Mouse (Mus musculus) bone marrow, adult 2 months (tissue): ENCODE results near the gene Ostn. TPM values are rescaled to one million over a fixed set of nuclear protein-coding genes. Genes with fewer than 3 reads are reported as not detected.

Experiments used
- H3K27ac ChIP-seq: fragments of 200-500 bp; 2 replicates; pipeline ENCODE4 v1.5.1; 2012; ENCODE audit warnings: low read depth, mild to moderate bottlenecking, control low read depth, inconsistent platforms, low read length; ENCODE audit not compliant: control insufficient read depth, poor library complexity, insufficient read depth
- H3K4me1 ChIP-seq: fragments of 200-500 bp; 2 replicates; pipeline ENCODE4 v1.6.1; 2011; ENCODE audit warnings: low read length; ENCODE audit not compliant: control insufficient read depth, insufficient read depth
- H3K4me3 ChIP-seq: fragments of 200-500 bp; replicated peaks from 2 replicates; pipeline ENCODE3; 2011; ENCODE audit warnings: mild to moderate bottlenecking, low read depth, low read length, control low read depth; ENCODE audit not compliant: control insufficient read depth
- CTCF ChIP-seq: fragments of 200-500 bp; IDR thresholded peaks from 2 replicates; pipeline ENCODE4 v1.5.1; 2011; ENCODE audit warnings: low read length, control low read depth; ENCODE audit not compliant: control insufficient read depth, insufficient read depth
- POLR2A ChIP-seq: fragments of 200-500 bp; IDR thresholded peaks from 2 replicates; pipeline ENCODE4 v1.6.1; 2011; ENCODE audit warnings: low read depth, mild to moderate bottlenecking, control low read depth, low read length, borderline replicate concordance; ENCODE audit not compliant: control insufficient read depth
- WGBS: fragments of 180-500 bp; shearing (Covaris S2); methylation state at CpG from one replicate; pipeline ENCODE4 v1.1.7; 2018; 5-methylcytosine and 5-hydroxymethylcytosine counted together
- polyA plus RNA-seq: library from polyadenylated mRNA; stranded (reverse); fragments of >200 nt; gene quantifications from 2 replicates; pipeline ENCODE4 v1.2.4, GENCODE M21; 2011; ENCODE audit warnings: low replicate concordance; ENCODE audit not compliant: missing spikeins, insufficient read depth, insufficient read length

Gene Ostn
- polyA plus RNA-seq, 1 experiment: not detected

DNA sequence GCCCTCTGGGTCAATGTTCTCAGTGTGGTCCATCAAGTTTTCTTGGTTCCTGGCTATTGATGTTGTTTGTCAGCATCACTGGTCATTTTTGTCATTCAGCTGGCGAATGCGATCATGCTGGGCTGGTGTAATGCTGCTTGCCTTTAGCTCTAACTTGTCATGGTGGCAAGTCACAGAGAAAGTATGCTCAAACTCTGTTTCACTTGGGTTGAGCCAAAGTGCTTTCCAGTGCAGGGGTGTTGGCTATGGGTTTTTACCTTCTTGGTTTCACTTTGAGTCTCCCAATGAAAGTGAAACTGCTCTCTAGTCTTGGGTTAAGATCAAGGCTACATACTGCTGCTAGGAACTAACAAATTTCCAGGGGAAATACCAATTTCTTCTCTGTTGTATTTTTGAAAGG is 41.9 kb downstream of the Ostn start:
- 82% methylated on average over 2 of the region's 2 CpGs for WGBS
- TF ChIP-seq POLR2A: no peak
- no peak for TF ChIP-seq CTCF
- H3K27ac ChIP-seq: no peak overlapping the region

DNA sequence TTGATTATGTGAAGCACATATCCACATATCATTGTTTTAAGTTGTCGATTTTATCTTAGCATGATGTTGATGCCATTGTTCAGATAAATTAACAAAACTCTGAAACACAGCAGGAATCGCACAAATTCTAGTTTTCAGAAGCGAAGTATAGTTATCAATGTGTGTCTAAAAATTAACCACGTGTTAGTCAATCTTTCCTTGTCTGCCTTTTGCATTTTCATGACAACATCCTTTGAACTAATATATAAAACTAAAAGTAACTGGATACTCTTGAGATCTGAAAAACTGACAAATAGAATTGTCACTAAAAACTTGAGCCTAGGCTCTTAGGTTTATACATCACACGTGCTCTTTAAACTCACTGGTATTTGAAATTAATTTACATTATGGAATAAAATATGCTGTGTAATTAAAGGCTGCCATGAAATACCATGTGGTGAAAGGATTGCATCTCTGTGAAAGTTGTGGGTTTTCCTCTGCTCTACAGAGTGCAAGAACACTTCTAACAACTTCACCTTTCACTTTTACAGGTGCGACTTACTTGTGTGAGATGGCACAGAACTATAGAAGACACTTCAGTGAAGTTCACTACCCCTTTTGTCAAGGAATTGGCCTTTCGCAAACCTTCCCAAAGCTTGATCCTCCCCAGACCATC is 42.7 kb downstream of the Ostn start:
- H3K4me1 ChIP-seq: no peaks in the 10 kb centered on the region; the same call in 1 of the 2 replicates
- no peak overlapping the region for H3K27ac ChIP-seq
- 77% methylated on average over 7 of the region's 7 CpGs for WGBS
- no peak for TF ChIP-seq POLR2A
- TF ChIP-seq CTCF: no peak
- no peak overlapping the region for H3K4me3 ChIP-seq

More for the DNA sequence above, 41.9 kb downstream of the Ostn start:
- Histone ChIP-seq H3K4me3 (no peak overlapping the region), H3K4me1 (no peaks in the 10 kb centered on the region; the same call in 1 of the 2 replicates)

GRCm38 (mm10) chr16:27354464-27354863 is 47.2 kb downstream of the Ostn start:
- 54% methylated on average over 2 of the region's 2 CpGs for WGBS
- H3K27ac ChIP-seq: no peak overlapping the region
- no peak for TF ChIP-seq CTCF
- H3K4me3 ChIP-seq: no peak overlapping the region
- H3K4me1 ChIP-seq: no peaks in the 10 kb centered on the region; the same call in 1 of the 2 replicates

- Histone ChIP-seq H3K4me3 (no peak overlapping the region), H3K4me1 (no peaks in the 10 kb centered on the region), H3K27ac (no peak overlapping the region)
- TF ChIP-seq POLR2A: no peak
- no peak for TF ChIP-seq CTCF
- WGBS: 96% methylated on average over 1 of the region's 1 CpGs
Observed at GRCm38 (mm10) chr16:27360059-27360458, 52.8 kb downstream of the Ostn start.

DNA sequence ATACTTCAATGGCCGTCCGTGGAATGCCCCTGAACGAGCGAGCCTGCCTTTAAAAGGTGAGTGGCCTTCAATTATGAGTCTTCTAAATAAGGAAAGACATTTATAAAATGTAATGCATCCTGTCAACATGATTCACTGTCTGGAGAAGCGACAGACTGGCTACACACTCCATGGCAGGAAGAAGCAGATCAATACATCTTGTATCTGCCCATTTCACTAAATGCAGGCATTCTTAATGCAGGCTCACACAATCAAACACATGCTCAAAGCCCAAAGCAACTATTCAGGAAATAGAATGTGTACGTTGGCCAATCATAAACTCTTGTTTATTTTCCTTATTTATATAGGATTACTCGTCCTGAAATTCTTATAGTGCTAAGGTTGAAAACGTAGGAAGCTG is 62.9 kb downstream of the Ostn start, which contains the start of gene Uts2b:
Uts2b (minus strand) TSS at position 49 of the 400 bp plus-strand sequence.
- H3K27ac ChIP-seq: no peak within 1 kb of the TSS
- 82% methylated on average over 8 of the region's 8 CpGs for WGBS
- TF ChIP-seq POLR2A (no peak), CTCF (no peak)
- H3K4me1 ChIP-seq: no peaks in the 10 kb centered on the region
- H3K4me3 ChIP-seq: no peak within 1 kb of the TSS

DNA sequence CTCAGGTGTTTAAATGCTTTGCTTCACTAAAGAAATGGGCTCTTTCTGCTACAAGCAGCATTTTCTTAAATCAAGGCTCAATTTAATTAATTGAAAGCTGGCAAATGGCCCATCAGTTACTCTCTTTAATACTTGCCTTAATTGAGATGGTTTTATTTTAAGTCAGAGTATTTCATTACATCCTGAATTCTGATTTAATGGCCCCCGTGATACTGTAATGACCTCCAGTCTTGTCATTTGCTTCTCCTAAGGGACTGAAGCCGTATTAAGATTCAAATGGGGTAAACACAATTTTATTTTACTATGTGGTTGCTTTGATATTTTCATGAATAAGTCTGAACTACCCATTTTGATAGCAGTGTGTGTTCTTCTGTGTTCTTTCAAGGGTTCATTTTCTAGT is 63.4 kb downstream of the Ostn start:
- no peak for TF ChIP-seq POLR2A
- TF ChIP-seq CTCF: no peak

DNA sequence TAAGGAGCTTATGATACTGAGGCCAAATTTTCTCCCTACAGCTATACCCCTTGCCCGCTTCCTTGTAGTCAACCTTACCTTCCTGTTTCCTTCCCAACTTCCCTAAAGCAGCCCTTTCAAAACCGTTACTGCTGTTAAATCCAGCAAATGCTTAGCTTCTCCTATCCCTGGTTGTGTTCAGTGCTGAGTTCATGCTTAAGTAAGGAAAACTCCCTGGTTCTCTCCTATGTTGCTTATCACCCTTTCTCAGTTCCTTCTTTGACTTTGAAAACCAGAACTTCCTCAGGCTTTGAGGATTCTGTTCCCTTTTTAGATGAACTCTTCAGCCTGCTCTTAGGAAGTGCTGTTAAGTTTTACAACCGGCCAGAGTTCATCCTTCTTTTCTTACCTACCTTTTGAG is 66.8 kb downstream of the Ostn start:
- TF ChIP-seq CTCF (no peak), POLR2A (no peak)
- Histone ChIP-seq H3K4me3 (no peak overlapping the region), H3K4me1 (no peaks in the 10 kb centered on the region), H3K27ac (no peak overlapping the region)
- 7% methylated on average over 3 of the region's 3 CpGs for WGBS

More for the DNA sequence above, 63.4 kb downstream of the Ostn start:
- Histone ChIP-seq H3K27ac (no peak overlapping the region), H3K4me1 (no peaks in the 10 kb centered on the region), H3K4me3 (no peak overlapping the region)
- whole genome bisulfite sequencing: 79% methylated on average over 2 of the region's 2 CpGs

DNA sequence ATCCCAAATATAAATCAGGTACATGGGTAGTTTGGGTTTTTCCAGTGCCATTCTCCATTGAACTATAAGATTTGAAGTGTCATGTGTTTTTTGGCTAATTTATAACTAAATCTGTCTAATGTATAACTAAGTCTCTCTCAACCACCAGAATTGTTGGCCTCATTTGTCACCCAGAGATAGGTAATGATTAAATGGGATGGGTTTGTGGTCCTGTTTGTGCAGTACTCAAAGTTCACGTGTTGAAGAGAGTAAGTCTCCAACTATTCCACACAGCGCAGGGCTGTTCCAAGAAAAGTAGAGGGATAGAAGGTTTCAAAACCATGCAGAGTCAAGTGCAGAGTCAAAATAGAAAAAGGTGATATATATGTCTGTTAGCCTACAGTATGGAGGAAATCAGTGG is 68.0 kb downstream of the Ostn start:
- no peak overlapping the region for H3K27ac ChIP-seq
- WGBS: 92% methylated on average over 2 of the region's 2 CpGs
- no peak overlapping the region for H3K4me3 ChIP-seq
- TF ChIP-seq CTCF: no peak
- no peak for TF ChIP-seq POLR2A
- H3K4me1 ChIP-seq: no peaks in the 10 kb centered on the region

GRCm38 (mm10) chr16:27376556-27376955 is 69.3 kb downstream of the Ostn start:
- no peak overlapping the region for H3K27ac ChIP-seq
- no peaks in the 10 kb centered on the region for H3K4me1 ChIP-seq
- TF ChIP-seq POLR2A (no peak), CTCF (no peak)
- no peak overlapping the region for H3K4me3 ChIP-seq
